Mouse (Mus musculus) left cerebral cortex, adult 9 months (tissue): ENCODE data around the gene Trak1.

Experiments
- DNase-seq, 2 experiments: peaks; one replicate each; pipeline ENCODE4 v3.0.0; 2022; ENCODE audit warnings: low spot score in 2 of 2

Gene Trak1

DNA sequence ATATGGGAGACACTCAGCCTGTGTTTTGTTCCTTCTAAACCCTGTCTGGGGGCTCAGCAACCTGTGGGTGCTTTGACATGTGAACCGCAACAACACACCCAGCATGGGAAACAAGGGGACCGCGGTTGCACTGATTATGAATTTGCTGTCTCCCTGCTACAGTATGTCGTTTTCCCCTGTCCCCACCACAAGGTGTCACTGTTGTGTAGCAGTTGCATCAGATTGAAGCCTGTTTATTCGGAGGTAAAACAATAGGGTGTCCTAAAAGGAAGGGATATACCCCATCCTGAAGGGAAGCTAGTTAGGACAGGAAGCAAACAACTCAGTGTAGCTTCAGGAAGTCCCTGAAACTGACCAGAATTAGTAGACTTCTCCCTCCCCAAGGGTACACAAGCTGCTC is 182.2 kb downstream of the Trak1 start:
- peak in 1 of 2 experiments; percentile 81 for DNase-seq

DNA sequence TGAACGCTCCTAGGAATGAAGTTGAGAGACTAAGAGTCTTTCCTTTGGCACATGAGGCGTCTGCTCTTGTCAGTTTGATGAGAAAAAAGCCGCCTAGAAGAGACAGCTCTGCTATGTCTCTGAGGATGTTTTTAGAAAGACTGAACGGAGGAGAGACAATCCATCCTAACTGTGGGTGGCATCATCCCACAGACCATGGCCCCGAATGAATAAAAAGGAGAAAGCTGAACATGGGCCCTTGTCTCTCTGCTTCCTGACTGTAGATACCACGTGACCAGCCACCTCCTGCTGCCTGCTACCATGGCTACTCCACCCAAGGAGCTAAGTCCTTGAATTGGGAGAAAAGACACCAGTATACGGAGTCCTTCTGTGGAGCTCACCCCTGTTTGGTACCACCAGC is 189.9 kb downstream of the Trak1 start:
- DNase-seq: peak in 1 of 2 experiments; percentile 32

DNA sequence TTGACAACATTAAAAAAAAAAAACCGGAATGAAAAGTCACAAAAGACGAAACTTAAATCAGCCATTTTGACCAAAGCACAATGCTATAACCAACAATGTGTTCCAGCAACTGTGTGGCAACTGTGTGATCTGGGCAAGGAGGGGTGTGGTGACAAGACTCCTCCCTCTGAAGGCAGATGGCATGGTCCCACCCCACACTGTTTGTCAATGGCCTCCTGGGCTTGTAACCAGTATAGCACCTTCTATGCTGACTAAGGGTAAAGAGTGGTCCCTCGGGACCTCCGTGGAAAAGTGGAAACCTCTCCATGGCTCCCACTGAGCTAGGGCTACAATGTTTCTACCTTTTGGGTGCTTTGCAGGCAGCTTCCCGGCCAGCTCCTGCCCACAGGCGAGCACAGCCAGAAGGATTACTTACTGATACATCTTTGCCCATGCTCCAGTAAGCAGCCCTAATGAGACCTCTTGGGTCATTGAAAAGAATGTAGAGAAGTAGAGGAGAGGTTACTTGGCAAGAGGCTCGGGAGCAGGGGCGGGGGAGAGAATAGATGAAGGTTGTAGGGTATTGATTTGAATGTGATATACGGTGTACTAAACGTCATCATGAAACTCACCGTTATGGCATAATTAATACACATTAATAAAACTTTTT is 194.4 kb downstream of the Trak1 start:
- DNase-seq: no peak

DNA sequence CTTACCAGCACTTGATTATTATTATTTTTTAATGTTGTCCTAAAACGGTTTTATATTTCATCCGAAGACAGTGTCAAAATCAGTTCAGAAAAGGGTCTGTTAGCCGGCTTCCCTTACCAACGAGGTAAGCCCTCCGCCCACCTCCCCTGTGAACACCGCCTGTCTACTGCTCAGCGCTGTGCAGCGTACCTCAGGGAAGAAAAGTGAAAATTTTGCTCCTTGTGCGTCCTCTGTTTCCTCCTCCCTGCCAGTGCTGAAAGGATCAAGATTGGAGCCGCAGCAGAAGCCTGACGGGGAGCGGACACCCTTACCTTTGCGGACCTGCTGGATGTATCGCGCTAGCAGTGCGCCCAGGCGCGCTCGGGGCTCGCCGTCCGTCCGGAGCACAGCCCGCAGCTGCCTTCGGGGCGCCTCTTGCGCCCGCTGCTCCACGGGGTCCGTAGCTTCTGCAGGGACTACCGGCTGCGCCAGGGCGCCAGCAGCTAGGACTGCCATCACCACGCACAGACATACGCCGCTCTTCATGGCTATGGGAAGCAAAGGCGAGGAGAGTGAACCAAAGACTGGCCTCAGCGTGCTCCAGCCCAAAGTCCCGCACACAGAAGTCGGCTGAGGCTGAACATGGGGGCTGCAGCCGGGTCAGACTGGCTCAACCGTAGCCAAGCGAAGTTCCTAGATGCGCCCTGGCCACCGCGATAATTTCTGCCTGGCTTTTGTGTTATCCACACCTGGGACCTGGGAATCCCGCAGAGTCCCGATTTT is 196.9 kb downstream of the Trak1 start:
- no peak for DNase-seq

DNA sequence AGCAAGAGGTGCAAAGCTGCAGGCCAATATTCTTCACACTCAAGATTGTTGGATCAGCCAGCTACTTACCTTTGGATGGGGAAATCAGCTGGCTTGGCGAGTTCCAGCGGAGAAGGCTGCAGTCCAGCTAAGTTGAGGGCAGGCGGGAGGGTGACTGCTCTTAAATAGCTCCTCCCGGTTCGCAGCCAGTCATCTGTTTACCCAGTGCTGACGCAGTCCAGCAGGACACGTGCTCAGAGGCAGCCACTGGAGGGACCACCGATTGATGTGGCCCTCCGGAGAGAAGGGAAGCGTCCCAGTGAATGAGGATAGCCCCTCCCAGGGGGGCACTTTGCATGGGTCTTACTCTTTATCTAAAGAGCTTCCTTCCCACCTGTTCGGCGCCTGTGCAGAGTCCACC is 198.2 kb downstream of the Trak1 start, which contains the start of gene Cck:
Cck (minus strand) TSS at position 166 of the 400 bp plus-strand sequence.
- DNase-seq: peak in 1 of 2 experiments; percentile 76

DNA sequence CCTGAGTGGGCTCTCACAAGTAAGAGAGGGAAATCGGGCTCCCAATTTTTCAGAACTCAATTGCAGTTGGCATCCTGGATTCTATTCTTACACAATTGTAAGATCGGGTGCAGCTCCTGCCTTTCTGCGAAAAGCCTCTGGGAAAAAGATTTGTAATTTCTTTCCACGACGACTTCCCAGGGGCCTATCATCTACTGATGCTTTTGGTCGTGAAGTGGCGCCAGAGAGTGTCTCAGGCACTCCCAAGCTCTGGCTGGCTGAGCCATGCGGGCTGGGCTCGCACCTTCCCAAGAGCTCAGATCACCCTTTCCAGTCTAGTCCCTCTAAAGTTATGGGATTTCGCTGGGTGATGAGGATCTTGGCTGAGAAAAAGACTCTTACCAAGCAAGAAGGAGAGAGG is 198.8 kb downstream of the Trak1 start:
- DNase-seq: peak in 1 of 2 experiments; percentile 57

DNA sequence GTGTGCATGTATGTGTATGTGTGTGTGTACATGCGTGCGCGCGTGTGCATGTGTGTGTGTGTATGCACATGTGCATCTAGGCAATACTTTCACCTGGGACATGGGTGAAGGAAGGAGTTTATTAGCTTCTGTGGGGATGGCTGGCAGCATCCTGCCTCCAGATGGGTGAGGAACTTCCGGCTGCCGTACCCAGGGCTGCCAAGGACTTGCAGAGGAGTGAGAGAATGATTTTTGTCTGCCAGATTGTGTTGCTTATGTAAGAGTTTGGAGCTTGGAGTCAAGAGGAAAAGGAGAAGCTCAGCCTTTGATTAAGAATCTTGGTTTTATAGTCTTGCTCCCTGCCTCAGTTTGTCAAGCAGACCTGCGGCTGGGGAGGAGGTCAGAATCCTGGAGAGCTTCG is 208.0 kb downstream of the Trak1 start:
- DNase-seq: peak; percentile 62 to 86

DNA sequence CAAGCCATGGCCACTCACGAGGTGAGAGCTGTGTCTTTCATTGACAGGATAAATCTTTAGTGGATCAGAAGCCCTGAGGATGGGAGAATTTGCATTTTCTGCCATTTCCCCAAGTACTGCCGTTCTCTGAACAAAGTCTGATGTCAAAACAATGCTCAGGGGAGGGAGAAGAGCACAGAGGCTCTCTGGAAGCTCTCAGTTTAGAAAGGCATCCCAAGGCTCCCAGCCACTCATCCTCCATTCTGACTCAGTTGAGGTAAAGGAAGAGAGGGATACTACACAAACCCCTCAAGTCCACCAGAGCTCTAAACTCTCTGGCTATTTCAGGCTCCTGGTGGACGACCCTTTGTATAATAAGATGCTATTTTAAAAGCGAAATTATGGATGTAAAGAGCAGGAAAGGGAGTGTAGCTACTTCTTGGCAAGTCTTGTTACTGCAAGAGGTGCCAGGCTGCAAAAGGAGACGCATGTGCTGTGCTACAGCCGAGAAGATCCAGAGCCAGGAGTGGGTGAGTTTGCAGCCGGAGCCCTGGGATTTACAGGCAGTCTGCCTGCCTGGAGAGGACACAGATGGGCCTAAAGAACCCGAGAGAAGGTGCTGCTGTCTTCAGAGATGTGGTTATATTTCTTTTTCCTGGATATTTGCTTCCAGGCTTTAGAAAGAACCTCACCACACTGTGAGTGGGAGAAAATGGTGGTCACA is 209.3 kb downstream of the Trak1 start:
- DNase-seq: peak; percentile 64 to 84

DNA sequence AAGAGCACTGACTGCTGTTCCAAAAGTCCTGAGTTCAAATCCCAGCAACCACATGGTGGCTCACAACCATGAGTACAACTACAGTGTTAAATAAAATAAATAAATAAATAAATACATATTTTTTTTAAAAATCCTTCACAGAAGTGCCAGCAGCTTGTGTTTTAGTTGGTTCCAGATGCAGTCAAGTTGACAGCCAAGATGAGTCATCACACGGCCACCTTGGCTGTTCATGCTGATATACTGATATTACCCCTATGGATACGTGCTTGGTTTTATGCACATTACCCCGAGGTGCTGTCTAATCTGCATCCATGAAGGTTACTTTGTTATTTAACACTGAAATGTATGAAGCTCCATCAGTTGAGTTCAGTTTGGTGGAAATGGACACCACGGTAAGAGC is 214.6 kb downstream of the Trak1 start:
- no peak for DNase-seq

DNA sequence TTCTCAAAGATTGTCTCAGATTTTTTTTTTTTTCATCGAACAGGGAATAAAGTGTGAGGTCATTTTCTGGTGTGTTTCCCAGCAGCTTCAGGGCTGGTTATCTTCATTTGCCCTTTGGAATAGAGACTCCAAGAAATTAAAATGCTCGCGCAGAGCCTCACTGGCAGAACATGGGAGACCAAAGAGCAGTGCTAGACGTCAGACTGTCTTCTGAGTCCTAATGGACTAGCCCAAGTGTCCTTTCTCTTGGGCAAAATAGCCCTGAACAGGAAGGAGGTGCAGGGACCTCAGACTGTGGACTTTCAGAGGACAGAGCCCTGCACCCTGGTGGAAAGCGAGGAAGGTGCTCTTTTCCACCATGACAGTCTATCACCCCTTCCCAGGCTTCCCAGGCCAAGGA is 217.2 kb downstream of the Trak1 start:
- no peak for DNase-seq

DNA sequence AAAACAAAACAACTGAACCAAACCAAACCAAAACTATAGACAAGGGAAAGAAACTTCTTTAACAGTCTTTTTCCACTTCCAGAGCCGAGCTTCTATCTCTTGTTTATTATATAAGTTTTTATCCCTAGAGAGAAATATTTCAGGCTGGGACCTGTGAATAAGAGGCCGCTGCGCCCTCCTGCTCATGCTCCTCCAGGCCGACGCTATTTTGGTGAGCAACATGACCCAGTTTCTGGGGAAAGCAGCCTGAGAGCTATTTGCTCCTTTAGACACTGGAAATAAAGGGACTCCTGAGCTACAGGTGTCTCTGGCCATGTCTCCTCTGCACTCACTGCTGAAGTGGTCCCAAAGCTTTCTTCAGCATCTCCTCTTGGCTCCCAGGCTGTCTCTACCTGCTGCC is 222.7 kb downstream of the Trak1 start:
- DNase-seq: no peak
